Mouse (Mus musculus): ENCODE results near the gene Adgrb3.

- TF ChIP-seq CTCF (IDR thresholded peaks at IDR 0.05; ENCODE audit: borderline replicate concordance, extremely low read depth, insufficient read depth, insufficient read length), result no peak
- no peak for TF ChIP-seq POLR2A (IDR thresholded peaks at IDR 0.05; ENCODE audit: borderline replicate concordance, extremely low read depth, insufficient read depth, insufficient read length, poor library complexity, severe bottlenecking)
Observed at GRCm38 (mm10) chr1:25075952-25076351, 753.6 kb downstream of the Adgrb3 start.

Measured in brain, embryonic 14.5 days (tissue).